Mouse (Mus musculus) liver, embryonic 15.5 days (tissue): ENCODE results near the gene Fancg. TPM values are rescaled to one million over a fixed set of nuclear protein-coding genes. Genes with fewer than 3 reads are reported as not detected.

ENCODE experiments used
- ATAC-seq: fragments of 200-750 bp; cut with Nextera tagmentation; 2 replicates; pipeline ENCODE4 v1.8.0; 2017; ENCODE audit warnings: moderate number of reproducible peaks, mild to moderate bottlenecking, moderate library complexity; ENCODE audit not compliant: insufficient read depth
- H3K27ac ChIP-seq: fragments of 300-500 bp; sonication (generic); replicated peaks from 2 replicates; pipeline ENCODE4 v1.5.1; 2015; ENCODE audit warnings: mild to moderate bottlenecking, inconsistent platforms
- H3K27me3 ChIP-seq: fragments of 300-500 bp; sonication (generic); 2 replicates; pipeline ENCODE4 v1.6.1; 2015; ENCODE audit warnings: mild to moderate bottlenecking, inconsistent platforms
- H3K36me3 ChIP-seq: fragments of 300-500 bp; sonication (generic); replicated peaks from 2 replicates; pipeline ENCODE4 v1.6.1; 2015; ENCODE audit warnings: moderate library complexity, mild to moderate bottlenecking, inconsistent platforms
- H3K4me1 ChIP-seq: fragments of 300-500 bp; sonication (generic); replicated peaks from 2 replicates; pipeline ENCODE4 v1.6.1; 2015; ENCODE audit warnings: inconsistent platforms
- H3K4me2 ChIP-seq: fragments of 300-500 bp; sonication (generic); 2 replicates; pipeline ENCODE4 v1.6.1; 2015; ENCODE audit warnings: moderate library complexity, mild to moderate bottlenecking, inconsistent platforms
- H3K4me3 ChIP-seq: fragments of 300-500 bp; sonication (generic); replicated peaks from 2 replicates; pipeline ENCODE4 v1.5.1; 2015; ENCODE audit warnings: mild to moderate bottlenecking, inconsistent platforms
- H3K9ac ChIP-seq: fragments of 300-500 bp; sonication (generic); 2 replicates; pipeline ENCODE4 v1.6.1; 2015; ENCODE audit warnings: moderate library complexity, mild to moderate bottlenecking, inconsistent platforms
- H3K9me3 ChIP-seq: fragments of 300-500 bp; sonication (generic); replicated peaks from 2 replicates; pipeline ENCODE4 v1.6.1; 2016; ENCODE audit warnings: inconsistent platforms
- WGBS: fragments of 180-500 bp; shearing (Covaris S2); methylation state at CpG from one replicate; pipeline ENCODE4 v1.1.7; 2015; ENCODE audit warnings: mixed read lengths; ENCODE audit not compliant: insufficient replicate concordance; 5-methylcytosine and 5-hydroxymethylcytosine counted together
- polyA plus RNA-seq: library from polyadenylated mRNA; unstranded; fragments of >200 nt; fragmentation: Nextera tagmentation; extraction: Ambion mirVana; gene quantifications from 2 replicates; pipeline ENCODE4 v1.2.1, GENCODE M21; 2015

The Fancg gene
- polyA plus RNA-seq, 1 experiment from 2014 or later = 10.4 TPM

DNA sequence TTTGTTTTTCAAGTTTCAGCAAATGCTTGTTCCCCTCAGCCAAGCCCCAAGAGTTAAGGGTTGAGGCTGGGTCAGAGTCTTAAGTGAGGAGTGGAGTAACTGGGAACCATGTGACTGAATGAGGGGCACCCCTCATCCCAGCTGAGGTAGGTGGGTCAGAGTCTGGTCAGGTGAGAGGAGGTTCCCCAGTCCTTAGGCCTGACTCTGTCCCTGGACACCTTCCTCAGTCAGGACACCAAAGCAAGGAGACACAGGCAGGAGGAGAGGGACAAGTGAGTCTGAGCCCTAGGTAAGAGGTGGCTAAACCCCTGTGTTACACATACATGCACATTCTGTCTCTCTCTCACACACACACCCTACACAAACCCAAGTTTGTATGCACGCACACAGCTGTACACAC is 22.2 kb upstream of the Fancg start:
- Histone ChIP-seq H3K4me3 (no peak overlapping the region), H3K9me3 (no peaks in the 10 kb centered on the region), H3K4me2 (no peak overlapping the region), H3K4me1 (peaks cover 56% of the 10 kb centered on the region), H3K27ac (peak overlapping the region; percentile 91; the same call in 1 of the 2 replicates), H3K36me3 (peaks cover 73% of the 10 kb centered on the region), H3K9ac (no peak overlapping the region), H3K27me3 (no peaks in the 10 kb centered on the region)
- WGBS = 63% methylated on average over 1 of the region's 1 CpGs
- no peak for ATAC-seq

DNA sequence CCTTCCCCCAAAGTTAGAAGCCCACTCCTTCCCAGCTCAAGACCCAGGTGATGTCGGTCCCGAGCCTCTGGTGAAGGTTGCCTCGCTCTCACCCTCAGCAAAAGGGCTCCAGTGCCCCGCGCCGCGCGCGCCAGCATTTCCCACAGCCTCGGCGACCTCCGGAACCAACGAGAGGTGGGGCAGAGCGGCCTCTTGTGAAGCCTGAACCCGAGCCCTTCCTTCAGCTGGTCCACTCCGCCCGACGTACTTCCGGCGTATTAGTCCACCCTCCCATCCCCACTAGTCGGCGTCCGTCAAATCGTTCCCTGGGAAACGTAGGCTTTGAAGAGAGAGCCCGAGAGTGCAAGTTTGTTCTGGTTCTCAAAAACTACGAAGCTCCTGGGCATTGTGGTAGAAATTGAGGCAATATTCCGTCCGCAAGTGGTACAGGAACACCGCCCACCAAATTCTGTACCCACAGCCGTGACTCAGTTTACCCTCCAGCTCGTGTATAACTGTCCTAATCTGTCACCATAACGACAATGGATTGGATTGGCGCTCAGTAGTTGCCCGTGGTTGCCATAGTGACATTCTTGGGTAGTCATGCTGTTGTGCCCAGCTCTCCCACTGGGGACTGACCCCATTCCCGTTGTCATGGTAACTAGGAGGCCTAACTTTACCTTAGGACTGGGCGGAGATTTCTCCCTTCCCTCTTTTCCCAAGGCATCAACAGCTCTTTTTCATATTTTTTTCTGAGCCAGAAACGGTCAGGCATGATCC is 21.1 kb upstream of the Fancg start, which contains the start of gene Stoml2:
Gene Stoml2, minus strand, starts transcription at position 474 of the 759 bp plus-strand sequence.
- Histone ChIP-seq H3K9ac (peak within 1 kb of the TSS; percentile 94), H3K9me3 (no peaks in the 10 kb centered on the region), H3K4me1 (peaks cover 45% of the 10 kb centered on the region), H3K36me3 (peaks cover 77% of the 10 kb centered on the region), H3K4me3 (peak within 1 kb of the TSS; percentile 86), H3K27ac (peak within 1 kb of the TSS; percentile 91), H3K4me2 (peak within 1 kb of the TSS; percentile 85), H3K27me3 (no peaks in the 10 kb centered on the region)
- WGBS = 2% methylated on average over 38 of the region's 38 CpGs
- peak; percentile 94 for ATAC-seq

DNA sequence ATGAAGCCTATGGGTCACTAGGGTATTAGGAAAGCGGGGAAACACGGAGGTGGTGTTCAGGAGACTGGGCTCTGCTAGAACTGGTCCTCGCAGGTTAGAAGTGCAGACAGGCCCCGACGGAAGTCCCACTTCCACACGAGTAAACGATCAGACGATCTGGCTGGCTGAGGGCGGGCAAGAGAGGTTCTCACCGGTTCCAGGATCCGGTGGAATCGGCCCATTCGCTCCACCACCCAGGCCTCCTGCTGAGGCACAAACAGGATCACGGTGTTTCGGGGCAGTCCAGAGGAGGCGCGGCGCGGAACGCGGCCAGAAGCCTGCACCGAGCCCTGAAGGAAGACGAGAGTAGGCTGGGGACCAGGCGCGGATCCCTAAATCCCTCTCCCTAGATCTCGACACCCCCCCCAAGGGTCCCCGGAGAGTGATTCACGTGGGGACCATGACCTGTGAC is 20.5 kb upstream of the Fancg start:
- Histone ChIP-seq H3K9ac (peak overlapping the region; percentile 94), H3K9me3 (no peaks in the 10 kb centered on the region), H3K4me2 (peak overlapping the region; percentile 85), H3K27me3 (no peaks in the 10 kb centered on the region), H3K4me1 (peaks cover 39% of the 10 kb centered on the region), H3K36me3 (peaks cover 75% of the 10 kb centered on the region), H3K27ac (peak overlapping the region; percentile 91), H3K4me3 (peak overlapping the region; percentile 86)
- peak; percentile 73 for ATAC-seq
- WGBS = 1% methylated on average over 28 of the region's 28 CpGs

DNA sequence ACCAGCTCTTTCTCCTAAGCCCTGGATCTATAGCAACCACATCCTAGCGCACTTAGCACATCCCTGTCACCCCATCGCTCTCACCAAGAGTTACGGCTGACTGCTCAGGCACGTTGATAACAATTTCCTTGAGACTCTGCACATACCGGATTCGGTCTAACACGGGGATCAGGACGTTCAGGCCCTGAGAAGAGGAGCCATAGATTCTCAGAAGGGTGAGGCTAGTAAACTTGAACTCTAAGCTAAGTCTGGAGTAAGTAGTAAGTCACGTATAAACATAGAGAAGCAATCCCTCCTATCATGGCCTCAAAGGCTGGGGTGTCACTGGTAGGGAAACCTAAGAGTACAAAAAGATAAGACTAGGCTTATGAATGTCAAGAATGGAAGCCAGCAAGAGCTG is 20.0 kb upstream of the Fancg start:
- Histone ChIP-seq H3K36me3 (peaks cover 71% of the 10 kb centered on the region), H3K4me3 (peak overlapping the region; percentile 86), H3K9ac (peak overlapping the region; percentile 94), H3K4me1 (peaks cover 37% of the 10 kb centered on the region), H3K4me2 (peak overlapping the region; percentile 85), H3K27ac (peak overlapping the region; percentile 91), H3K9me3 (no peaks in the 10 kb centered on the region), H3K27me3 (no peaks in the 10 kb centered on the region)
- ATAC-seq = no peak
- 55% methylated on average over 9 of the region's 9 CpGs for WGBS

DNA sequence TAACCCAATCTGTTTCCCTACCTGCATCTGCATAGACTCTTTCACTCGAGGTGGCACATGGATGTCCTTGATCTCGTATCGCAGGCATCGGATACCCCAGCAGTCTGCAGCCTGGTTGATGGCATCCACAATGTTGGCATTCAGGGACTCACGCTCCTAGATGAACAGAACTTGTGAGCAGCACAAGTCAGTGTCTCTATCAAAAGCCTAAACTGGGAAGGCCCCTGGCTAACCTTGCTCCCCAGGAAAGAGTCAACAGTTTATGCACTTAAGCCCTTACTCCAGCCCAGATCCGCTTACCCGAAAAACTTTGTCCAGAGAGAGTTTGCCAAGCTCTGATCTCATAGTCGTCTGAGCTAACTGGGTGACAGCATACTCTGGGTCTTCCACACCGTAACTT is 19.4 kb upstream of the Fancg start:
- no peak overlapping the region for H3K27ac ChIP-seq
- H3K9ac ChIP-seq = peak overlapping the region; percentile 94
- 87% methylated on average over 9 of the region's 9 CpGs for WGBS
- H3K4me3 ChIP-seq = peak overlapping the region; percentile 86
- peak overlapping the region; percentile 85 for H3K4me2 ChIP-seq
- no peaks in the 10 kb centered on the region for H3K27me3 ChIP-seq
- ATAC-seq = no peak
- peaks cover 39% of the 10 kb centered on the region for H3K4me1 ChIP-seq
- no peaks in the 10 kb centered on the region for H3K9me3 ChIP-seq
- peaks cover 65% of the 10 kb centered on the region for H3K36me3 ChIP-seq

DNA sequence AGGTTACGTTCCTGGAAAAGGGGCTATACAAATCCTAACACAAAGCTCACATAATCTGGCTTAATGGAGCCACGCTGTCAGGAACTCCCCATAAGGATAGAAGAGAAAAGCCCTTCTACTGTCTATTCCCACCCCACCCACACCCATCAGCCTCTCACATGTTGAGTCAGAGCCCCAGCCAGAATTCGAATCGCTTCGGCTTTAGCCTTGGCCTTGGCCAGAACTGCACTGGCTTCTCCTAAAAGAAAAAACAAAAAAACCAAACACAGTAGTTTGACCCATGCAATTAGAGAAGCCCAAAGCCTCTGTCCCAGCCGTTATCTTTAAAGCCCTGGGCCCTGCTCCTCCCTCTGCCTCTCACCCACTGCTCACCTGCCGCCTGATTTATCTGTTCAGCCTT is 18.8 kb upstream of the Fancg start:
- Histone ChIP-seq H3K27me3 (no peaks in the 10 kb centered on the region), H3K36me3 (peaks cover 59% of the 10 kb centered on the region), H3K4me3 (no peak overlapping the region), H3K9me3 (no peaks in the 10 kb centered on the region), H3K9ac (no peak overlapping the region), H3K4me2 (peak overlapping the region; percentile 85; the same call in 1 of the 2 replicates), H3K27ac (no peak overlapping the region), H3K4me1 (peaks cover 42% of the 10 kb centered on the region)
- no peak for ATAC-seq
- 75% methylated on average over 7 of the region's 7 CpGs for WGBS

DNA sequence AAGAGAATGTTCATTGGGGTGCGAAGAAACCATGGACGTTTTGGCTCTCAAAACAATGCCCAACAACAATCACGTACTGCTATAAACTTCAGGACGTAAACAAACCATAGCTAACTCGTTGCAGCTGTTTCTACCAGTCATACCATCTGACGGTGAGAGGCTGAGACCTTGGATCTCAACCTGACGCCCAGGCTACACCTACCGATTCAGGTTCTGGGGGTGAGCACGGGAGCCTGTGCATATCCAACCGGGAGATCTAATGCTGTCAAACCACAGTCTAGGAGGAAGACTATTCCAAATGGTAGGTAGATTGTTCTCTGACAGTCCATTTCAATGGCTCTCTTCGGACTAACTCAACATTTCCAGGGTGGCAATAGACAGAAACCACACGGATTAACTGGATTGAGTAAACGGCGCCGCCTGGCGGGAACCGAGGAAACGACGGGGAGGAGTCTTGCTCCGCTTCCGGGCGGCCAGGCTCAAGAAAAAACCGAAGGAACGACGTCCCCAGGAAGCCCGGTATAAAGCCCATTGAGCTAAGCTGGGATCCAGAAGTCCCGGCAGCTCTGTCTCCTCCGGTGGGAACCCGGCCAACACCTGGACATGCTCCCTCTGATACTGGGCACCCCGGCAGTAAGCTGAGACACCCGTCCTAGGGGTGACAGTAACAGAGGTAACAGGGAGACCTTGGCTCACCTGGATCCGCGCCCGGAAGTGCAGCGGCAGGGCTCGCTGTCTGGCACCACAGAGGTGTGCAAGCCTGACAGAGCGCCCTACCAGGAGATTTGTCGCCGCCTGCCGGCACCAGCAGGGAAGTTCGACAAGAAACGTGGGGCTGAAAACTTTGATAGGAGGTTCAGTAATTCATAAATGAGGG is 15.0 kb upstream of the Fancg start, which contains the start of gene Pigo:
Gene Pigo, minus strand, starts transcription at position 736 of the 877 bp plus-strand sequence.
- Histone ChIP-seq H3K36me3 (peaks cover 76% of the 10 kb centered on the region), H3K27ac (peak within 1 kb of the TSS; percentile 95), H3K9ac (peak within 1 kb of the TSS; percentile 82), H3K4me1 (peaks cover 37% of the 10 kb centered on the region), H3K4me3 (peak within 1 kb of the TSS; percentile 78), H3K4me2 (peak within 1 kb of the TSS; percentile 87), H3K9me3 (no peaks in the 10 kb centered on the region), H3K27me3 (no peaks in the 10 kb centered on the region)
- ATAC-seq = peak; percentile 93
- 6% methylated on average over 42 of the region's 42 CpGs for WGBS

DNA sequence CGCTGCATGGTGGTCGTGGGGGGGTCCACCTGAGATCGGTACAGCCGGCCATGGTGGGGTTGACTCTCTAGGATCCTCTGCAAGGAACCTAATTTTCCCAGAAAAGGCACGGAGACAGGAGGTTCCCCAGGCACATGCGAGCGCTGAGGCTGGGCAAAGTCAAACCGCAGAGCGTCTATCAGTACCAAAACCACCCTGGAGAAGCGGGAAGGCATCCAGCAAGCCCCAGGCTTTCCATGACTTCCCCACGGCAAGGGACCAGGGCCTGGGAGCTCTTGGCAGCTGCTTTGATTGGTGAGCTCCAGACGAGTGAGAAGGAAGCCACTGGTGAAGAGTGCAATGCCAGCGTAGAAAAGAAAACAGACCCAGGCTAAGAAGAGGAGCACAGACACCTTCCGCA is 14.4 kb upstream of the Fancg start:
- Histone ChIP-seq H3K27me3 (no peaks in the 10 kb centered on the region), H3K4me1 (peaks cover 37% of the 10 kb centered on the region), H3K36me3 (peaks cover 78% of the 10 kb centered on the region), H3K4me2 (peak overlapping the region; percentile 87), H3K9me3 (no peaks in the 10 kb centered on the region), H3K9ac (peak overlapping the region; percentile 82), H3K4me3 (peak overlapping the region; percentile 78), H3K27ac (peak overlapping the region; percentile 95)
- ATAC-seq = no peak
- 78% methylated on average over 14 of the region's 14 CpGs for WGBS

DNA sequence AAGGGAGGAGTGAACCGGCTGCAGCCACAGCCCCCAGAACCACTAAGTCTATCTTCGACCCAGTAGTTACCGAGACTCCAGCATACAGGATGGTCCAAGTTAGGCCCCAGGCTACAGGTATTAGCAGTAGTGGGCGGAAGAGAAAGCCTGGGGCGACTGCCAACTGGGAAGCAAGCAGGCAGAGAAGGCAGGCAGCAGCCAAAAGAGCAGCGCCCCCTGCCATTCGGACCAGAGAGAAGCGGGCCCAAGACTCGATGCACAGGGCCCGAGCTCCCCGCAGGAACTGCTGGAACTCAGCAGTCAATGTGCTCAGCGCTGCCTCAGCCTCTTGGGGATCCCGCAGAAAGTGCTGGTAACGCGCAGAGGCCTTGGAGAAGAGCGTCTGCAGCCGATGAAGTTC is 11.0 kb upstream of the Fancg start:
- Histone ChIP-seq H3K27ac (no peak overlapping the region), H3K9ac (no peak overlapping the region), H3K36me3 (peaks cover 74% of the 10 kb centered on the region), H3K4me1 (peaks cover 30% of the 10 kb centered on the region), H3K27me3 (no peaks in the 10 kb centered on the region), H3K9me3 (no peaks in the 10 kb centered on the region), H3K4me2 (no peak overlapping the region), H3K4me3 (no peak overlapping the region)
- no peak for ATAC-seq
- WGBS = 80% methylated on average over 17 of the region's 17 CpGs

DNA sequence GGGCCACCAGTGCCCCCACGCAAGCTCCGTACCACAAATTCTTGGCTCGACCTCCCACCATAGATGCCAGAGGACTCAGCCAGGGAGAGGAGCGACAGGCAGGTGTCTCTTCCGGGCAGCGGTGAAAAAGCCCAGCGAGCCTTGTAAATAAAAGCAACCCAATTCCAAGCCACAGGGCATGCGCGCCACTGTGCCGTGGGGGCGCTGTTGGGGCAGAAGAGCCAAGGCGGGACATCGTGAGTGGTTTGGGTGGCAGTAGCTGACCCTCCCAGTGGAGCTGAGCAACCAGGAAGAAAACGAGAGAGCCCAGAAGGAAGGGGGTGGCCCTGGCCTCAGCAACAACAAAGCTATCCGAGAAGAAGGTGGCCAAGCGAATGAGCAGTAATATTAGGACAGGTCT is 10.6 kb upstream of the Fancg start:
- 87% methylated on average over 16 of the region's 16 CpGs for WGBS
- Histone ChIP-seq H3K9ac (no peak overlapping the region), H3K27ac (no peak overlapping the region), H3K4me3 (no peak overlapping the region), H3K36me3 (peaks cover 71% of the 10 kb centered on the region), H3K4me2 (no peak overlapping the region), H3K4me1 (peaks cover 30% of the 10 kb centered on the region), H3K9me3 (no peaks in the 10 kb centered on the region), H3K27me3 (no peaks in the 10 kb centered on the region)
- no peak for ATAC-seq
